8 mouse cellular contexts compared by ENCODE assay signal in the genomic region with DNA sequence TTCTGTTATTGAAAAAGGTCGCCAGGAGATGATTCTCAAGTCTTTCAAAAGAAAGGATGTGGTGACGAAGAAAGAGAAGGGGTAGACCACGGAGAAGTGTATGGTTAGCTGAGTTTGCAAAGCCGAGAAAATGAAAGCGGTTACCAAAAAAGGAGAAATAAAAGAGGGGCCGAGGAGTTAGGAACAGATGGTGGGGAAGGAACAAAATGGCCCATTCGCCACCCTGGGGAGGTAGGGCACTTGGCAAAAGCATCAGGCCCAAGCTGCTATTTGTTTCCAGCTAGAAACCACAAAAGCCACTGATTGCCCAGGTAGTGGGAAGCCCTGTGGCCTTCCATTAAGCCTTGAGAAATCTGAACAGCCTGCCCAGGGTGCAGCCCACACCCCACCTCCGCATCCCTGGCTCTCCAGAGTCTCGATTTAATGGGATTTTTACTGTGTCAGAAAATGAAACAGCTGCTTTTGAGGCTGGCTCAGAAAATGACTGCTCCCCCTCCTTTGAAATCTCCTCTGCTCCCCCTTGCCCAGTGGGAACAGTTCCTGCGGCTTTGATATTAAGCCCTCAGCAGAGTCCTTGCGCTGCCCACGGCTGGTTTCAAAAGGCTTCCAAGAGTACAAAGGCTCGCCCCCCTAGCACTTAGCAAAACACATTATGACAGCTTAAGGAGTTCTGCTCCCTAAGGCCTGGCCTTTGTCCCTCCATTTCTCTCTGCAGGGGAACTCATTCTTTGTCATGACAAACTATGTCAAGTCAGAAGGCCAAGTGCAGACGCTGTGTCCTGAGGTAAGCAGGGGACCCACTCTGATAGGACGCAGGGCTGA. TPM values are rescaled to one million over a fixed set of nuclear protein-coding genes. Genes with fewer than 3 reads are reported as not detected.
DNase-seq lines count a peak whose midpoint lies in the region; ATAC-seq lines count a peak whose summit lies in the region.

No protein-coding gene starts in this region.

- peak; percentile 46 for DNase-seq in kidney, postnatal 10 days
- DNase-seq in kidney, adult 11 months, result no peak
- peak; percentile 50 to 56 for DNase-seq in CD8-positive naive resting alpha-beta T cell, adult 2 months (ENCODE audit: low read depth in 2 of 2, low spot score in 2 of 2)
- peak; percentile 87 for DNase-seq in cerebellum, adult 9-11 months
- DNase-seq in testis, postnatal 14 days (ENCODE audit: low spot score), result no peak

- peak; percentile 56 to 77 for ATAC-seq in hematopoietic stem cell, adult 5-6 weeks (replicated peaks in 1 of 2; ENCODE audit: insufficient read depth in 1 of 2, low FRiP score in 2 of 2, low TSS enrichment in 1 of 2, low read depth in 1 of 2, poor library complexity in 2 of 2, severe bottlenecking in 2 of 2)
- peak; percentile 32 for ATAC-seq in megakaryocyte progenitor cell, adult 5-6 weeks (replicated peaks; ENCODE audit: poor library complexity)
- ATAC-seq in erythroid progenitor cell, adult 5-6 weeks (replicated peaks; ENCODE audit: low FRiP score, poor library complexity, severe bottlenecking), result no peak

RNA-seq across cellular contexts. Expression of gene P2rx7, which starts 9.9 kb away (rescaled TPM):
- 4.8 and 12.8 TPM in 2 replicates for total RNA-seq in hematopoietic stem cell, adult 5-6 weeks (2017)
- 6.1 and 8.3 TPM in 2 replicates for total RNA-seq in megakaryocyte progenitor cell, adult 5-6 weeks (2015)
- 8.5 and 11.6 TPM in 2 replicates for total RNA-seq in megakaryocyte progenitor cell, adult 5-6 weeks (2017)
- total RNA-seq in erythroid progenitor cell, adult 5-6 weeks (2015; ENCODE audit: low replicate concordance), result 5.4 and 8.3 TPM in 2 replicates
- 0.23 and 1.2 TPM in 2 replicates for total RNA-seq in erythroid progenitor cell, adult 5-6 weeks (2017; ENCODE audit: low replicate concordance)

RNA-seq across cellular contexts. Expression of gene Ift81, which starts 39.3 kb away (rescaled TPM):
- 18.9 and 36.1 TPM in 2 replicates for total RNA-seq in hematopoietic stem cell, adult 5-6 weeks (2017)
- total RNA-seq in megakaryocyte progenitor cell, adult 5-6 weeks (2015), result 2.7 and 4.5 TPM in 2 replicates
- 1.8 and 6.0 TPM in 2 replicates for total RNA-seq in megakaryocyte progenitor cell, adult 5-6 weeks (2017)
- not detected in 2 replicates for total RNA-seq in erythroid progenitor cell, adult 5-6 weeks (2015; ENCODE audit: low replicate concordance)
- 0.39 TPM in 1 of 2 replicates, not detected in the other for total RNA-seq in erythroid progenitor cell, adult 5-6 weeks (2017; ENCODE audit: low replicate concordance)

RNA-seq across cellular contexts. Expression of gene P2rx4, which starts 53.7 kb away (rescaled TPM):
- 15.2 and 19.2 TPM in 2 replicates for total RNA-seq in hematopoietic stem cell, adult 5-6 weeks (2017)
- 15.6 and 18.1 TPM in 2 replicates for total RNA-seq in megakaryocyte progenitor cell, adult 5-6 weeks (2015)
- 10.5 and 13.5 TPM in 2 replicates for total RNA-seq in megakaryocyte progenitor cell, adult 5-6 weeks (2017)
- total RNA-seq in erythroid progenitor cell, adult 5-6 weeks (2015; ENCODE audit: low replicate concordance), result 8.4 and 20.5 TPM in 2 replicates
- 4.6 and 5.1 TPM in 2 replicates for total RNA-seq in erythroid progenitor cell, adult 5-6 weeks (2017; ENCODE audit: low replicate concordance)

Comparison
In these comparisons a context has a peak if more than half of its experiments do, and no peak if none do; other contexts are left out.
1. DNase-seq: peak in kidney, postnatal 10 days (single experiment), CD8-positive naive resting alpha-beta T cell, adult 2 months (2 of 2) and cerebellum, adult 9-11 months (single experiment); none in kidney, adult 11 months (single experiment) and testis, postnatal 14 days (single experiment).